Mouse (Mus musculus) spleen, adult 2 months (tissue): ENCODE measurements at regions not wholly inside any gene's neighbourhood (a gene's known extent, or its start where the extent isn't known, plus 50 kb on each side); places are given as distances from the start of the nearest gene placed in this dataset.

ENCODE experiments used
- DNase-seq, 2 experiments: peaks; one replicate each; pipeline versions ENCODE4 v3.0.0 to v3.0.0-alpha.2; 2012 to 2021; ENCODE audit warnings: low spot score in 2 of 2, low read depth in 1 of 2
- H3K27ac ChIP-seq: fragments of 200-500 bp; 2 replicates; pipeline ENCODE4 v1.5.1; 2012; ENCODE audit warnings: low read length, inconsistent platforms; ENCODE audit not compliant: insufficient read depth
- H3K27me3 ChIP-seq: fragments of 200-500 bp; 2 replicates; pipeline ENCODE4 v1.6.1; 2012; ENCODE audit warnings: mild to moderate bottlenecking, moderate library complexity, low read length, inconsistent platforms; ENCODE audit not compliant: control insufficient read depth, insufficient read depth
- H3K36me3 ChIP-seq: fragments of 200-500 bp; 2 replicates; pipeline ENCODE4 v1.6.1; 2012; ENCODE audit warnings: mild to moderate bottlenecking, low read length, inconsistent platforms; ENCODE audit not compliant: control insufficient read depth, insufficient read depth
- H3K4me1 ChIP-seq: fragments of 200-500 bp; 2 replicates; pipeline ENCODE4 v1.6.1; 2011; ENCODE audit warnings: inconsistent platforms; ENCODE audit not compliant: control insufficient read depth, insufficient read depth, insufficient read length
- H3K4me3 ChIP-seq: fragments of 200-500 bp; 2 replicates; pipeline ENCODE4 v1.5.1; 2011; ENCODE audit warnings: mild to moderate bottlenecking, inconsistent platforms; ENCODE audit not compliant: insufficient read depth, insufficient read length; ENCODE audit errors: extremely low read depth
- CTCF ChIP-seq: fragments of 200-500 bp; IDR thresholded peaks from 2 replicates; pipeline ENCODE4 v1.5.1; 2011; ENCODE audit warnings: mild to moderate bottlenecking, inconsistent platforms; ENCODE audit not compliant: insufficient read depth, insufficient read length, insufficient replicate concordance; ENCODE audit errors: extremely low read depth
- POLR2A ChIP-seq: fragments of 200-500 bp; IDR thresholded peaks from 2 replicates; pipeline ENCODE4 v1.6.1; 2011; ENCODE audit warnings: low read depth, low read length, inconsistent platforms
- WGBS: fragments of 180-500 bp; shearing (Covaris S2); methylation state at CpG from one replicate; pipeline ENCODE4 v1.1.7; 2018; 5-methylcytosine and 5-hydroxymethylcytosine counted together

- H3K27ac ChIP-seq, result no peak overlapping the region
- H3K36me3 ChIP-seq, result no peaks in the 10 kb centered on the region
- no peak for TF ChIP-seq CTCF
- TF ChIP-seq POLR2A, result no peak
- H3K27me3 ChIP-seq, result no peaks in the 10 kb centered on the region
- H3K4me1 ChIP-seq, result no peaks in the 10 kb centered on the region
- H3K4me3 ChIP-seq, result no peak overlapping the region
- WGBS, result 77% methylated on average over 5 of the region's 5 CpGs
- DNase-seq, result no peak
Observed at GRCm38 (mm10) chr2:9616292-9616691, 264.8 kb upstream of the 4930412O13Rik start.

GRCm38 (mm10) chr2:9620303-9621244, 260.5 kb upstream of the 4930412O13Rik start:
- Histone ChIP-seq H3K4me3 (no peak overlapping the region), H3K27me3 (no peaks in the 10 kb centered on the region), H3K27ac (no peak overlapping the region), H3K4me1 (no peaks in the 10 kb centered on the region), H3K36me3 (no peaks in the 10 kb centered on the region)
- 90% methylated on average over 21 of the region's 21 CpGs for WGBS
- TF ChIP-seq POLR2A, result no peak
- TF ChIP-seq CTCF, result no peak
- no peak for DNase-seq

- H3K36me3 ChIP-seq, result no peaks in the 10 kb centered on the region
- DNase-seq, result no peak
- H3K4me1 ChIP-seq, result no peaks in the 10 kb centered on the region
- no peak overlapping the region for H3K27ac ChIP-seq
- H3K27me3 ChIP-seq, result no peaks in the 10 kb centered on the region
- WGBS, result 78% methylated on average over 2 of the region's 2 CpGs
- TF ChIP-seq CTCF, result no peak
- no peak for TF ChIP-seq POLR2A
- no peak overlapping the region for H3K4me3 ChIP-seq
Observed at GRCm38 (mm10) chr2:9623702-9624101, 257.4 kb upstream of the 4930412O13Rik start.

GRCm38 (mm10) chr2:9628026-9628425, 253.0 kb upstream of the 4930412O13Rik start:
- WGBS, result 86% methylated on average over 3 of the region's 3 CpGs
- Histone ChIP-seq H3K27me3 (no peaks in the 10 kb centered on the region), H3K4me3 (no peak overlapping the region), H3K36me3 (no peaks in the 10 kb centered on the region), H3K27ac (no peak overlapping the region), H3K4me1 (no peaks in the 10 kb centered on the region)
- TF ChIP-seq CTCF (no peak), POLR2A (no peak)
- no peak for DNase-seq

GRCm38 (mm10) chr2:9632719-9633446, 248.2 kb upstream of the 4930412O13Rik start:
- Histone ChIP-seq H3K4me3 (no peak overlapping the region), H3K36me3 (no peaks in the 10 kb centered on the region), H3K4me1 (no peaks in the 10 kb centered on the region), H3K27ac (no peak overlapping the region), H3K27me3 (no peaks in the 10 kb centered on the region)
- DNase-seq, result no peak
- WGBS, result 78% methylated on average over 15 of the region's 15 CpGs
- TF ChIP-seq CTCF (no peak), POLR2A (no peak)

GRCm38 (mm10) chr2:9639262-9639661, 241.8 kb upstream of the 4930412O13Rik start:
- Histone ChIP-seq H3K4me1 (no peaks in the 10 kb centered on the region), H3K27ac (no peak overlapping the region), H3K27me3 (no peaks in the 10 kb centered on the region), H3K36me3 (no peaks in the 10 kb centered on the region), H3K4me3 (no peak overlapping the region)
- DNase-seq, result no peak
- no peak for TF ChIP-seq CTCF
- TF ChIP-seq POLR2A, result no peak
- WGBS, result 77% methylated on average over 5 of the region's 5 CpGs

- TF ChIP-seq CTCF (no peak), POLR2A (no peak)
- no peak for DNase-seq
- WGBS, result 89% methylated on average over 7 of the region's 7 CpGs
- Histone ChIP-seq H3K4me1 (no peaks in the 10 kb centered on the region), H3K36me3 (no peaks in the 10 kb centered on the region), H3K4me3 (no peak overlapping the region), H3K27me3 (no peaks in the 10 kb centered on the region), H3K27ac (no peak overlapping the region)
Observed at GRCm38 (mm10) chr2:9641629-9642028, 239.4 kb upstream of the 4930412O13Rik start.
